Mouse (Mus musculus): ENCODE results near the gene Pf4.

GRCm38 (mm10) chr5:90790074-90790502 is 17.9 kb downstream of the Pf4 start:
- TF ChIP-seq ZC3H11A (IDR thresholded peaks at IDR 0.05; ENCODE audit: borderline replicate concordance, low read depth, low read length): no peak
- no peak for TF ChIP-seq MAFK (IDR thresholded peaks at IDR 0.05; ENCODE audit: insufficient read depth, low read depth, low read length)
- TF ChIP-seq HCFC1 (IDR thresholded peaks at IDR 0.05; ENCODE audit: borderline replicate concordance, insufficient read depth, low read length): no peak
- no peak for TF ChIP-seq CHD2 (IDR thresholded peaks at IDR 0.05; ENCODE audit: low read depth, low read length)
